Mouse (Mus musculus) thymus, adult 18-20 months (tissue): Measurements from ENCODE around the gene Cfap221.
A peak's percentile ranks its signal among the peaks of the same experiment; 100 is the strongest.

Source experiments
- DNase-seq, 2 experiments: peaks; one replicate each; pipeline ENCODE4 v3.0.0; 2022; ENCODE audit warnings: mixed read lengths in 2 of 2

The Cfap221 gene

DNA sequence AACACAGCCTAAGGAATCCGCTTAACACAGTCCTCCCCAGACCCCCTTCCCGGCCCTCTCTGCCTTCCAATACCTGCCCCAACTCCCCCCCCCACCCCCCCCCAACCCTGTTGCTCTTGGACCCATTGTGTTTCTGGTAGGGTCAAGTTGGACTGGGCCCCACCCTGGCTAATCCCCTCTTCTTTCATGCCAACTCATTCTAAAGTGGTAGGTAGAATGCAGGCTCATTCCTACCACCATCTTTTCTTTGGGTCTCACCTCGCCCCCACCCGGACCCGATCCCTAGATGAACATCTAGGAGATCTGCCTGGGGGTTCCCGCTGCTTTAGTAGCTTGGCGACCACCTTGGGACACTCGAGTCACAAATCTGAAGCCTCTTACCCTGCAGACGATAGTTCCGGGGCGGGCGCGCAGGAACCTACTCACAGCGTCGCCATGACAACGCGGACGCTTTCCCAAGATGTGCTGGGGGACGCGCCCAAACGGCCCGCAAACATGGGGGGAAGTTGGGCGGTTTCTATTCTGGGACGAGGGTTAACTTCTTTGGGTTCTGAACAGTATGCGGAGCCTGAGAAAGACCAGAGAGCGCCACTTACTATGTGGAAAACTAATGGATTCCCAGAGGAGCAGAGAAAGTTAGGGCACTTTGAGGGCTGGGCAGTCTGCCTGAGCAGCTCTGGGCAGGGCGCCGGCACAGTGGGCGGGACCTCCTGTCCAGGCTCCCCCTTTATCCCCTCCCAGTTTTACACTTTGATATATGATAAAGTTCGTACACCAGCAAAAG lies at the start of gene Cfap221:
Gene Cfap221 (minus strand): TSS at position 437 of the 784 bp plus-strand sequence.
- DNase-seq: peak in 1 of 2 experiments; percentile 12

DNA sequence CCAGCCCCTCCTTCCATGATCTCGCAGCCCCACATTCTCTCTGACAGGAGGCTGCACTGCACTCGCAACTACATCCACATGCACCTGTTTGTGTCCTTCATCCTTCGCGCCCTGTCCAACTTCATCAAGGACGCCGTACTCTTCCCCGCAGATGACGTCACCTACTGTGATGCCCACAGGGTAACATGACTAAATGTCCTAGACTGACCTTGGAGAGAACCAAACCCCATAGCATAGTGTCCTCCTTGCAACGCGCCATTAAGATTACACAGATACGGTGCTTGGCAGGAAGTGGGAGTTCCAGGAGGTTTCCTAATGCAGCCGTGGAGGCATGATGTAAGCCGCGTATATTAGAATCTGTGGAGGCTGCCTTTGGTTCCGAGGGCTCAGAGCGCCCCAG lies 47.5 kb upstream of the Cfap221 start:
- no peak for DNase-seq

GRCm38 (mm10) chr1:120042421-120042820 lies 45.4 kb upstream of the Cfap221 start:
- no peak for DNase-seq

- DNase-seq: no peak
Measured at GRCm38 (mm10) chr1:120038594-120038993, 41.6 kb upstream of the Cfap221 start.

DNA sequence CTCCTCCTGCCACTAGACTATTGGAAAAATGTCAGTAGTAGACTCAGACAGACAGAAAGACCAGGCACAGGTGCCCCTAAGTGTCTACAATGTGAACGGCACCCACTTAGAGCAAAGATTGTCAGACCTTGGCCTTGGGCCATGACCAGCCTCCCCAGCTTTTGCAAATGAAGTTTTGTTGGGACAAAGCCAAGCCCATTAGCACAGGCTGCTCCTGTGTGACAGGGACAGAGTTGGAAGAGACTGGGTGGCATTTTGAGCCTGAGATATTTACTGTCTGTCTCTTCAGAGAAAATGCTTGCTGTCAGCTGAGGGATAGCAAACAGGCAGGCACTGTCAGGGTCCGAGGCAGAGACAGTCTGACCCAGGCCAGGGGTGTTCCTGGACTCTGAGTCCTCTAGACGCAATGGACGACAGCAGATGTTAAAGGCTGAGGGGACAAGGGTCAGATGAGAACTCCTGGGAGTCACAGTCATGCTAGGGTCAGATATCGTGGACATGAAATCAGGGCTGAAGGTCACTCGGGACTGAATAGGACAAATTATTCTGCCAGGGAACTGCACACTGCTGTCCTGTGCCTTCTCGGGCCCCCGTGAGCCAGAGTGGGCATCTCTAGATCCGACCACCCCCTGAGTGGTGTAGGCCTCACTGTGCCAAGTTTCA lies 40.1 kb upstream of the Cfap221 start:
- no peak for DNase-seq

- no peak for DNase-seq
Measured at GRCm38 (mm10) chr1:120035456-120036034, 38.5 kb upstream of the Cfap221 start.

- no peak for DNase-seq
Measured at GRCm38 (mm10) chr1:120034793-120035192, 37.8 kb upstream of the Cfap221 start.

- no peak for DNase-seq
Measured at GRCm38 (mm10) chr1:120033469-120033854, 36.4 kb upstream of the Cfap221 start.

DNA sequence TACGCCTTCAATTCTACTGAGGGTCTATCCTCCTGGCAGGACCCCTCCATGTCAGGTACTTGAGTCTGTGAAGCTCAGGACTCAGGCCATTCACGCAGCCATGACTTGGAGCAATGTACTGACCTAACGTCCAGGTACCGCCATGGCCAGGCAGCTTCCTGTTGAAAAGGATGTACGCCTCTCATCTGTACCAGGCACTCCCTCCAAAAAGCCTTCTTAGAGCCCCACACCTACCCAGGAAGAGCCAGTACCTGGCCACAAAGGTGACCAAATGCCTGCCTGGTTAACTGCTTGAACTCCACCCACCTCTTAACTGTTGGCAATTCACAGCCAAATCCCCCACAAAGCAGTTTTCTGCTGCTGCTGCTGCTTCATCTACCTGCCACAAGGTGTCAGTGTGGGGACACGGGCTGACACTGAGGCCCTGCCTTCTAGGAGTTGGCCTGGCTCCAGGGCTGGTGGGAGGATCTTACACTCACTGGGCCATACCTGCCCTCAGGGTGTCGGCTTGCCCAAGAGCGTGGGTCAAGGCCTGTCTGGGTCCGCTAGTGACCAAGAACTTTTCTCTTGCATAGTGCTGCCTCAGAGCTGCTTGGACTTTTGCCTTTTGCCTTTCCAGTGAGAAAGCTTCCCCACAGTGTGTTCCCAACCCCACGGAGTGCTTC lies 35.9 kb upstream of the Cfap221 start:
- peak; percentile 19 to 26 for DNase-seq

DNA sequence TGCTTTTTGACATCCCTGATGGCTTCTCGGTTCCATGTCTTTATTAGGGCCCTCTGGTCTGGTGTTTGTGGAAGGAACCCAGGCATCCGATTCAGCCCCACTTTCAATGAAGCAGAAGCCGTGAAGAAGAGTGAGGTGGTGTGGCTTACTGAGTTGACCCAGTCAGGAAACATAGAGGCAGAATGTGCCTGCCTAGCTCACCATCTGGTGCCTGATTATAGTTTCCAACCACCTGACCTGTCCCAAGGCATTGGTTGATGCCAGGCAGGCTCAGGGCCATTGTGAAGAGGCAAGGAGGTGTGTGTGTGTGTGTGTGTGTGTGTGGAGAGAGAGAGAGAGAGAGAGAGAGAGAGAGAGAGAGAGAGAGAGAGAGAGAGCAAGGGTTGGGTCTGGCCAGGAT lies 33.4 kb upstream of the Cfap221 start:
- no peak for DNase-seq

DNA sequence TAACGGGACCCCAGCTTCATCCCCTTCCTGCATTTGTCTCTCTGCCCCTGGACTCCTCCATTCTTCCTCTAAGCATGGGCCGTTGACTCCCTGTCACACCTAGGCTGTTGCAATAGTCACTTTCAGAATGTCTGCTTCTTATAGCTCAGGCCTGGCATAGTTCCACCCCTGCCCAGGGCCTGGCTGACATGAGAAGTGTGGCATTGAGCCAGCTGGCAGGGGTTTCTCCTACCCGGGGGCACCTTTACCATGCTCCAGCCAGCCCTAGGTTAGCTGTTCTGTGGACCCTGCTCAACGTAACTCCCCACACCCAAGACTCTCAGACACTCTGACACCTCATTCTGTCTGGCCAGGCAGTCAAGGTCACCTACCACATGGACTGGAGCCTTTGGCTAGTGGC lies 30.7 kb upstream of the Cfap221 start:
- DNase-seq: no peak

DNA sequence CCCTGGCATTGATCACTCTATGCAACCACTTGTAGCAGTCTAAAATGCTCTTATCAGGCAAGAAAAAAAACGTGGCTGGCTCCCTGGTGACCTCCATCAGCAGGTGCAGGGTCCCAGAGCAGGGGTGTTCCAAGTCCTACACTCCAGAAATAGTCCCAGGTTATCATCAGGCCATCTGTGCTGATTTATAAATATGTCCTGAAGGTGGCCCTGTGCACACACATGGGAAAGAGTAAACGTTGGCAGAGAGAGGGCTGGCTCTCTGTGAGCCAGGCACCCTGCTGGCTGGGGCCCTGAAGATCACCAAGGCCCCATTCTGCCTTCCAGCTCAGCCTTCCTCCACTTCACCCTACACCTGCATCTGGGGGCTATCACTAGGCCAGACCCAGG lies 28.0 kb upstream of the Cfap221 start:
- DNase-seq: no peak

DNA sequence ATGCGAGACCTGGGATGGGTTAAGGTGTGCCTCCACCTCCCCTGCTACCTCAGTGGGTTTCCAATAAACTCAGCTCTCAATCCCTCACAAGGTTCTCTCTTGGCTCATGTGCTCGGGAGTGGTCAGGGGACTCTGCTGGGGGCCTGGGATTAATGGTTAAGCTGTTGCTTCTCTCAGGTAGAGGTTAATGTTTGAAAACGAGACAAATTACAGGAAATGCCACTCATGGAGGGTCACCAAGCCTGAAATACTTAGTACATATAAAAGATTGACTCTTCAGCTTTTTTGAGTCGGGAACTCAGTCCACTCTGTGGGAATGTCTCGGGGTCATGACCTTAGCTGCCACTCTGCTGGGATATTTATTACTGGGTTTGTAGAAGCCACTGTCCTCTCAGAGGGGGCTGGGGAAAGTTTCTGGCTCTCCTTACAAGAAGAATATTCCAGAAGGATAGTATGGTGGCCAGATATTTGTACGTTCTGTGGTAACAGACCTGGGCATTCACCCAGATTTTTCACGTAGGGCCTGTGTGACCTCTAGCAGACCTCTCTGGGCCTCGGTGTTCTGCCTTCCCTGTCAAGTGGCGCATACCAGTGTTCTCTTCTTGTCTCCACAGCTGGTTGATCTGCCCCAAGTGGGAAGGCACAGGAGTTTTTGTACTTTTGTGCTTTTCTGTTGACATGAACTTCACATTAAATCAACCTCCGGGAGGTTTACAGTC lies 27.5 kb upstream of the Cfap221 start:
- no peak for DNase-seq

DNA sequence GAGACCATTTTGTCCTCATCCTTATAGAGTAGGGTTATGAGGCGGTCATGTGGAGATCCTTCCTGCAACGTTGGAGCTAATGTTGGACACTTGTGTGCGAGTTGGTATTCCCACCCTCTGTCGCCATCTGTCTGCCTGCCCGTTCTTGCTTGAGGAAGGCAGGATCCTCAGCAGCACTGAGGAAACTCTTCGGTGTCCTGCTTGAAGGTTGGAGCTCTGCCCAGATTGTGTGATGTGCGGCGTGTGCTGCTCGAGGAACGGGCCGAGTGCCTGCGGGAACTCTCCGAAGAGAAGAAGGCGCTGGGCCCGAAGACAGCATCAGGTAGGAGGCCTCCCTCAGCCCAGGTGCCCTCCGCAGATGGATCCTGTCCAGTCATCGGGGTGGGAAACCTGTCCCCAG lies 24.9 kb upstream of the Cfap221 start:
- no peak for DNase-seq

- no peak for DNase-seq
Measured at GRCm38 (mm10) chr1:120020322-120020897, 23.4 kb upstream of the Cfap221 start.

DNA sequence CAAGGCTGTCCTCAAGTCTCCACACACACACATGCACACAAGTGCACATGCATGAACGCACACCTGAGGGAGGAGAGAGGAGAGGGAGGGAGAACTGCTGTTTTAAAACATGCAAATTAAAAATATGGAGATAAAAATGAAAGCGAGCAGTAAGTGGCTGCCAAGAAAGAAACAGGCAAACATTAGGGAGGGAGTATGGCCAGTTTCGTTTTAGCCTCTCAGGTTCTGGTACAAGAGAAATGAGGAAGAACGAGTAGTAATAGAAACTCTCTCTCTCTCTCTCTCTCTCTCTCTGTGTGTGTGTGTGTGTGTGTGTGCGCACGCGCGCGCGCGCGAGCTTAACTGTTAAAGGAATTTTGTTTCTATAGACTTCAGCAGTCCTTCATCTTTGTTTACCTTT lies 22.4 kb upstream of the Cfap221 start:
- no peak for DNase-seq

DNA sequence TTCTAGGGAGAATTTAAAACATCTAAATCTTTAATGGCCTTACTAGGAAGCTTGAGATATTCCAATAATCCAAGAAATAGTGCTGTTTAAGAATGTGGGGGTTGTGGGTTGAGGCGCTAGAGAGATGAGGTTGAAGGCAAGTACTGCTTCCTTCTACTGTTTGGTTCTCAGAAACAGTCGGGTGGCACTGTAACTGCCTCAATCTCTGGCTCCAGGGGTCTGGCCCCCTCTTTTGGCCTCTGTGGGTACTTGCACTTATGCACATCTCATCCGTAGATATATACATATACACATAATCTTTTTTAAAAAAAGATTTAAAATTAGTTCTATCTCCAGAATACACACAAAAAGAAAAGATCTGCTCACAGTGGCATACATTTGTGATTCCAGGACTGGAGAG lies 21.9 kb upstream of the Cfap221 start:
- no peak for DNase-seq

DNA sequence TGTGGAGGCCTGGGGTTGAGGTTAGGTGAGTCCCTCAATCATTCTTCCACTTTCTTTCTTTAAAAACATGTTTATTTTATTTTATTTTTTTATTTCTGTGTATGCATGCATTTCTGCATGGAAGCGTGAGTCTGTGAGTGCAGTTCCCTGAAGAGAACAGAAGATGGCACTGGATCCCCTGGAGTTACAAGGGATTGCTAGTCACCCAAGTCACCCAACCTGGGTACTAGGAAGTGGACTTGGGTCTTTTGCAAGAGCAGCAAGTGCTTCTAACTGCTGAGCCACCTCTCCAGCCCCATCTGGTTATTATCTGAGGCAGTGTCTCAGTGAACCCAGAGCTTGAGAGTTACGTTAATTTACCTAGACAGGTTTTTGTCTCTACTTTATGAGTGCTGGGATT lies 19.2 kb upstream of the Cfap221 start:
- DNase-seq: no peak

GRCm38 (mm10) chr1:120013111-120013510 lies 16.1 kb upstream of the Cfap221 start:
- DNase-seq: no peak

- DNase-seq: no peak
Measured at GRCm38 (mm10) chr1:120012638-120013037, 15.6 kb upstream of the Cfap221 start.

DNA sequence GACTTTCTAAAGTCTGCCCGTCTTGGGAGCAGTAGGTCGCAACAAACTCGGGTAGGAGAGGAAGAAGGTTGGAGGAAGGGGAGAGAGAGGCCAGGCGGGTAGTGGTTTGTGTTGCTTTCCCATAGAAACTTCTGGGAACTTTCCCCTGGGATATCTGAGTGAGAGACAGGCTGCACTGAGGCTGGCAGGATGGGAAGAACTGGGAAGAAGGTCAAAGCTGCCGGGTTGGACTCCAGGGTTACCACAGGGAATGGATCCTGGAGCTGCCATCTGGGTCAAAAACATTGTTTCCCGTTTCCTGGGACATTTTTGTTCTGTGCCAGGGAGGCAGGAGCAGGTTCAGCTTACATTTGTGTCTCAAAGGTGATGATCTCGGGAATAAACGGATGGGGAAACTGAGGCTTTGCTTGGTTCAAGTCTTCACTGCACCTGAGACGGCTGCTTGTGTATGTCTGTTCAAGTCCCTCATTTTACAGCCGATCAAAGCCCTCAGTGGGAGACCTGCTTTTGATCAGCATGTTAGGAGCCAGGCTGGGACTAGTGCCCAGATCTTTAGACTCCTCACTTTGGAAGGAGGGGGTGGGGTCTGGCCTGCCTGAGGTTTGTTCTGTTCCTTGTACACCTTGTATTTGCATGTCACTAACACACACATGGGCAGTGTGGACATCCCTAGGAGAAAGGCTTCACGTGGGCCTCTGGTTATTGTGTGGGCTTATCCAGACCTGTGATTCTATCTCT lies 11.0 kb upstream of the Cfap221 start:
- DNase-seq: no peak
